Mouse (Mus musculus) embryonic stem cell, embryonic (primary cell): Measurements from ENCODE around the gene Gabbr2.

Source experiments
- CTCF ChIA-PET, 4 experiments: fragments of 300-600 bp in 2 of 4; fragments of 350-600 bp in 2 of 4; sonication (Branson Sonifier 250); formaldehyde crosslinking; loops; one replicate each; lab custom pipeline; 2022; ENCODE audit warnings: inconsistent platforms in 2 of 4; lab: Charles Lee
- POLR2A ChIA-PET, 4 experiments: fragments of 300-600 bp in 2 of 4; fragments of 350-600 bp in 2 of 4; sonication (Branson Sonifier 250); formaldehyde crosslinking; loops; one replicate each; lab custom pipeline; 2022; ENCODE audit warnings: antibody characterized with exemption in 4 of 4, inconsistent platforms in 1 of 4; lab: Charles Lee

Gabbr2 gene

GRCm38 (mm10) chr4:46957955-46958354 is 33.7 kb downstream of the Gabbr2 start:
- CTCF ChIA-PET, result no interaction called here
- POLR2A ChIA-PET, result interaction anchor here in 1 of 4 experiments (1.3 kb wide), 1 partner anchor 29 kb away, joined by 3 read pairs; no protein-coding TSS in a partner anchor

DNA sequence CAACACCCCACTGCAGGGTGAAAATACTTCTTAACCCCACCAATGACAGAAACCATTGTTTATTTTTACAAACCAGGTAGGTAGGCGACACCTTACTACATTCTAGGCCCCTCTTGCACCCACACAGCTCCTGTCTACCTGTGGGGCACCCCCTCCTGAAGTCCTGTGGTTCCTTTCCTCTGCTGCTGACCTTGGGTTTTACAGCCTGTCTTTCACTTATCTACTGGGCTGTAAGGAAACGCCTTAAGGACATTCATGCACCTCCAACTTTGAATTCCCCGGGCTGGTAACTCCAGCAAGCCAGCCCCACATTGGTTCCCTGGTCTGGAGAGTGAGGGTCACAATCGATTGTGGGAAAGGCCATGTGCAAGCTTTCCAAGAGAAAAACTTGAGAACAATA is 34.7 kb downstream of the Gabbr2 start:
- ChIA-PET POLR2A (no interaction called here), CTCF (no interaction called here)

GRCm38 (mm10) chr4:46953021-46953420 is 38.7 kb downstream of the Gabbr2 start:
- POLR2A ChIA-PET, result no interaction called here
- CTCF ChIA-PET, result no interaction called here

- ChIA-PET CTCF (no interaction called here), POLR2A (no interaction called here)
Measured at GRCm38 (mm10) chr4:46952562-46952961, 39.1 kb downstream of the Gabbr2 start.

DNA sequence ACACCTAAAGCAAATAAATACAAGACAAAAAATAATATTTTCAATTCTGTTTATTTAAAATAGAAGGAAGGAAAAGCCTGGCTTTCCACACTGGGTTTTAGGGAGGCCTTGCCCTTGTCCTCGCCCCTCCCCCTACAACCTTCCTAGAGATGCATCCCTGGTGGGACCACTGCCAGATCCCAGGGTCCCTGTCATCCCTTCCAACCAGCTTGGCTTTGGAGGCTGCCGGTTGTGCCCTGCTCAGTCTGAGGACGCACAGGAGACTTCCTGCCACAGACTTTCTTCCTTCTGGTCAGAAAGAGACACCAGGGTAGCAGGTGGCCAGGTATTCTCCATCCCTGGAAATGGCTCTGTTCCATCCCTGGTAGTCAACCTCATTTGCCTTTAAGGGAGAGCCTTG is 57.4 kb downstream of the Gabbr2 start:
- CTCF ChIA-PET, result no interaction called here
- POLR2A ChIA-PET, result no interaction called here

DNA sequence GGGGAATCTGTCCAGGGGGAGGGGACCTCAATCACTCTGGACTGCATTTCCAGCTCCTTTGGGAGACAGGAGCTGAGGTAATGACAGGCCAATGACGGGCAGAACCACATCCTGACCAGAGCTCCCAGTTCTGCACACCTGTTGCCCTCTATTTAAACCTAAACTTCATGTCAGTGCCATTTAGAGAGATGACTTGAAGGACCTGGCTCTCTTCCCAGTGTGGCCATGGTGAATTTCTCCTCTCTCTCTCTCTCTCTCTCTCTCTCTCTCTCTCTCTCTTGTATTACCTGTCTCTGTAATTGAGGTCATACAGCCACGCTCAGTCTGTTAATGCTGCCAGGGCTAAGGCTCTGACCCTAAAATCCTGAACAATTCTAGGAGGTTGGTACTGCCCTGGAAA is 58.1 kb downstream of the Gabbr2 start:
- ChIA-PET CTCF (no interaction called here), POLR2A (no interaction called here)

- ChIA-PET POLR2A (no interaction called here), CTCF (no interaction called here)
Measured at GRCm38 (mm10) chr4:46931706-46932397, 59.8 kb downstream of the Gabbr2 start.

DNA sequence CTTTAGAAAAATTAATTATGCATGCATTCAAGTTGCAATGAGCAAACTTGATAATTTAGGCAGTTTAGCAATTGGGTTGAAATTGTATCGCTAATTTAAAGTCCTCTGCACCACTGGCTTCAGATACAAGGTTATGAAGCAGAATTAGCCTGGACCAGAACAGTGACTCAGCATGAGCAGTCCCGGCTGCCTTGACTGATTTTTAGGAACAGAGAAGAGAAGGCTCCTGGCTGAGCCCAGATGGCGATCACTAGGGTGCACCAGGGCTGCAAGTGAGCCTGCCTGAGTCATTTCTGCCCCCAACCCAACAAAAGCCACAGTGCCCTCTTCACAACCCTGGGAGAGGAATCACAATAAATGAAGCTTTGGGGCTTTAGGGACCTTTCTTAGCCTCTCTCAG is 63.6 kb downstream of the Gabbr2 start:
- ChIA-PET CTCF (no interaction called here), POLR2A (no interaction called here)

DNA sequence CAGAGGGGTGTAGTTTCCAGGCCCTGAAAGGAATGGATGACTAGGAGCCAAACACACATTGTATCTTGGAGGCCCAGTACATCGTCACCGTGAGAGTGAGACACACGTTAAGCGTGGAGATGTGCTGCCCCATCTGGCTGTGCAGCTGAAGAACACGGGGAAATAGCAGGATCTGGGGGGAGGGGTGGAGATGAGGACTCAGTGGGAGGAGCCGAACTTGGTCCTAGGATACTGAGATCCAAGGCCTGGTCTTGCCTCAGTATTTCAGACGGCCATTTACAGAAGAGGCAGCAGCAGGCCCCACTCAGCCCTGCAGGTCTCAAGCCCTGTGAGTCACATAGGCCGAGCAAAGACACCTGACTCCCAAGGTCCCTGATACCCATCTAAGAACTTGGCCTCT is 72.5 kb downstream of the Gabbr2 start:
- ChIA-PET CTCF (no interaction called here), POLR2A (no interaction called here)

- POLR2A ChIA-PET, result no interaction called here
Measured at GRCm38 (mm10) chr4:46916786-46917185, 74.9 kb downstream of the Gabbr2 start.

DNA sequence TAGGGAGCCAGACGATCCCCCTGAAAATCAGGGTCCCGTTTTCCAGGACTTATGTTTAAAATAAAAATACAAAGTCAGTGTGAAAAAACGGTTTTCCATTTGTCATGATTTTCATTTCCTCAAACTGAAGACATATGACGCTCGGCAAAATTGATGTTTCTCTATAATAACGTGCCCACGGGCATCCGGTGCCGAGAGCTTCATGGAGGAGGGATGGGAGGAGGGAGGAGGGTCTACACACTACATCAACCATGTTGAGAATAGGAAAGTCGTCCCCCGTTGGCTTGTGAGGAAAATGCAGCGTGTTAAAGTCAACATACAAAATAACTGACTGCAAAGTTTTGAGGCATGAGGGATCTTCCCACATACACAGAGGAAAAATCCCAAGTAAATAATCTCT is 75.7 kb downstream of the Gabbr2 start:
- ChIA-PET POLR2A (no interaction called here), CTCF (no interaction called here)

More at GRCm38 (mm10) chr4:46916786-46917185, 74.9 kb downstream of the Gabbr2 start:
- CTCF ChIA-PET, result no interaction called here

DNA sequence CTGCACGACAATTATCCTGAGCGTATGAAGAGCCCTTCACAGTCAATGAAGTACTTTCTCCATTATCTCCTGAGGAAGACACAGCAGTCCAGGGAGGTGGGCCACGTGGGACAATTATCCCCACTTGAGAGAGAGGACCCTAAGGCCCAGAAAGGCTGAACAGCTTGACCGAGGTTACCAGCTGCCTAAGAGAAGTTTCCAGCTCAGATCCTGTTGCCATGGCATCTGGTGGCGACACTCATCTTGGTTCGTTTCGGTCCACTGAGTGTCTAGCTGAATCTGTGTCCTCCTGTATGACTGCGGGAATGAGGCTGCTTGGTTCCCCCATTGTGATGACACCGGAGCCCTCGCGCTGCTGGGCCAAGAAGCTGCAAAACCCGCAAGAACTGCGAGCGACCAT is 76.2 kb downstream of the Gabbr2 start:
- POLR2A ChIA-PET, result no interaction called here
- CTCF ChIA-PET, result no interaction called here

DNA sequence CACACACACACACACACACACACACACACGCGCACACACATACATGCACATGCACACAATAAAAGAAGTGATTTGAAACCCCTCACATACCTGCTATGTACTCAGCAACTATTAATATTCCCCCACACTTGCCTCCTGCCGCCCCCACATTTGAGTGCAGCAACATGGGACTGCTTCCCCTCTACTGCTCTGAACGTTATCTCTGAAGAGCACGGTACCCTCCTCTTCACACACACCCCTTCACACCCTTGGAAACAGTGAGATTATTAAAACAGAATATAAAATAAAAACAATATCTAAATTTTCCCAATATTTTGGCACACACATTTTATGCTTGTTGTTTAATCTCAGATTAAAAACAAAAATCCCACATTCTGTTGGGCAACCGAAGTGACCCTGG is 77.1 kb downstream of the Gabbr2 start:
- CTCF ChIA-PET, result interaction anchor here in 1 of 4 experiments (0.6 kb wide), 1 partner anchor 524 kb away, joined by 3 read pairs; no protein-coding TSS in a partner anchor
- POLR2A ChIA-PET, result no interaction called here

DNA sequence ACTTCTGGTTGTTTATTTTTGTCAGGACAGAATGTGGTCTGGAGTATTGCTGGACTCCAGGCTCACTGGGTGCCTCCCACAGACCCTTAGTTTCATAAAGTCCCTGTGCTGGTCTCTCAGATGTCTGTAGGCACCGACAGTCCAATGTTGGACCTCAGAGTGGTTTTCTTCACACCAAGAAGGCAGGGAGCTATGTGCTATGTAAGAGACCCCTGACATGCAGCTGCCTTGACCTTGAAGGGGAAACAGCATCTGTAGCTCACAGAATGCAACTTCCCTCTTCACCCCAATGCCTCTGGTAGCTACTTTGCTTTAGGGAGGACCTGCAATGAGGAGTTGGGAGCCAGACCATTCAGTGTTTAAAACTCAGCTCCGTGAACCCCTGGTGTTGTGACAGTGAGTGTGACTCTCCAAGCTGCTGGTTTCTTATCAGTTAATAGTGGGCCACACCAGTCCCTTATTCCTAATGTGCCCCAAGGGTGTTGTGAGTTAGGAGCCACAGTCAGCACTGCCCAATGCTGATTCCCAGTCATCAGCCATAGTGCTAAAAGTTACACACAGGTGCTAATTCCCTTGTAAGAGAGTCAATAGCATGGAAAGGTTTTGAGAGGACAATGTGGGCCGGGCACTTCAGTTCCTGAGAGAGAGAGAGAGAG is 85.5 kb downstream of the Gabbr2 start:
- ChIA-PET CTCF (interaction anchor here in 2 of 4 experiments (0.6 kb wide), 2 partner anchors 69 to 1450 kb away, joined by 4 read pairs; no protein-coding TSS in a partner anchor), POLR2A (interaction anchor here in 1 of 4 experiments (0.6 kb wide), 1 partner anchor 1725 kb away, joined by 3 read pairs; no protein-coding TSS in a partner anchor)

DNA sequence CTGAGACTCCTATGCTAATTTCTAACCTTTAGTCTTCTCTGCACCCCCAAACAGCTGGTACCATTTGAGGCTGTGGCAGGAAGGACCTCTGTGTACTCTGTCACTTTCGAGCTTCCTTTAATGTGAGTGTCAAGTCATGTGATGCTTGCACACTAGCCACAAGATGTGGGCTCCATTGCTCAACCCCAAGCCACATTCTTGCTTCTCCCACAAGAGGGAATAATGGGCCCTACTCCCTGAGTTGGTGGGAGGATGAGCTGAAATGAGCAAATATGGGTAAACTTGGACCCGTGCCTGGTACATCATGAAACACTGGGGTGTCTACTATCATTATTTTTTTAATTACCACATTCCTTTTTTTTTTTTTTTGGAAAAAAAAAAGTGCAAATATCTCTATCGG is 86.5 kb downstream of the Gabbr2 start:
- CTCF ChIA-PET, result no interaction called here
- POLR2A ChIA-PET, result interaction anchor here in 1 of 4 experiments (0.6 kb wide), 1 partner anchor 1626 kb away, joined by 7 read pairs; no protein-coding TSS in a partner anchor

DNA sequence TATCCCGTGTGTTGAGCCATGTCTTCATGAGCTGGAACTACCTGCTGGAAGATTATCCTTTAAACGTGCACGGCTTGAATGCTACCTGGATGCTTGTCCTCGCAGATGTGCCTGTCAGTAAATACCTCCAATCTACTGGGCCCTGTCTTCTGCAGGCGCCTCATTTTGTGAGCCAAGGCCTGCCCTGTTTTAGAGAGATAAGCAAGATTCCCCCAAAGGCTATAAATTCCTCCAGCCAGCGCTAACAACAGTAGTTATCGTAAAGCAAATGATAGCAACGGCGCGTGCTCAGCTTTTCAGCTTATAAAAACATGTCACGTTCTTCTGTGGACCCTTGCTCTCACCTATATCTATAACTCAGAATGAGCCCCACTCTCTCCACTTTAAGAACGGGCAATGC is 87.5 kb downstream of the Gabbr2 start:
- POLR2A ChIA-PET, result no interaction called here
- CTCF ChIA-PET, result no interaction called here

DNA sequence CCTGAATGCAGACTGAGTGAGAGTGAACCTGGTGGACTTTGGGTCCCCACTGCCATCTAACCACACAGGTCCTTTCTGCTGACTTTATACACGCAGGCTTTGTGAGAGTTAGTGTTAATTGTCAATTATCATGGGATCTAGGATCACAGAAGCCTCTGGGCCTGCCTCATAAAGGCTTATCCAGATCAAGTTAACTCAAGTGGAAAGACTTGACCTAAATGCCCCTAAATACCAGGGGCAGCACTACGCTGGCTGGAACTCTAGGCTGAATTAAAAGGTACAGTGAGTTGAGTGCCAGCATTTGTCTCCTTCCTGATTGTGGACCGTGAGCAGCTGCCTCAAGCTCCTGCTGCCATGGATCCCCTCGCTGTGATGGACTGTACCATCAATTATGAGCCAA is 93.1 kb downstream of the Gabbr2 start:
- CTCF ChIA-PET, result no interaction called here
- POLR2A ChIA-PET, result no interaction called here

GRCm38 (mm10) chr4:46897634-46898399 is 93.9 kb downstream of the Gabbr2 start:
- POLR2A ChIA-PET, result no interaction called here
- CTCF ChIA-PET, result no interaction called here

GRCm38 (mm10) chr4:46894144-46894543 is 97.5 kb downstream of the Gabbr2 start:
- POLR2A ChIA-PET, result interaction anchor here in 1 of 4 experiments (0.5 kb wide), 1 partner anchor 291 kb away, joined by 6 read pairs; no protein-coding TSS in a partner anchor
- CTCF ChIA-PET, result no interaction called here

GRCm38 (mm10) chr4:46889175-46889574 is 102.5 kb downstream of the Gabbr2 start:
- POLR2A ChIA-PET, result no interaction called here

More at GRCm38 (mm10) chr4:46889175-46889574, 102.5 kb downstream of the Gabbr2 start:
- CTCF ChIA-PET, result no interaction called here
